Mouse (Mus musculus) kidney, adult 2 months (tissue): ENCODE measurements around the gene Acsbg1. TPM values are rescaled to one million over a fixed set of nuclear protein-coding genes. Genes with fewer than 3 reads are reported as not detected.
"Not testable (repeated sequence)": the region's sequence is repeated elsewhere in the genome, so short reads cannot be mapped to it uniquely, and the experiment has no call there.

Source experiments
- DNase-seq: peaks from one replicate; pipeline ENCODE4 v3.0.0; 2021
- H3K27ac ChIP-seq: fragments of 200-500 bp; 2 replicates; pipeline ENCODE4 v1.5.1; 2012; ENCODE audit warnings: low read depth, low read length, control low read depth, inconsistent platforms; ENCODE audit not compliant: insufficient read depth
- H3K27me3 ChIP-seq: fragments of 200-500 bp; replicated peaks from 2 replicates; pipeline ENCODE4 v1.6.1; 2012; ENCODE audit warnings: mild to moderate bottlenecking, moderate library complexity, low read length, inconsistent platforms; ENCODE audit not compliant: control insufficient read depth, insufficient read depth
- H3K36me3 ChIP-seq: fragments of 200-500 bp; 2 replicates; pipeline ENCODE4 v1.6.1; 2012; ENCODE audit warnings: mild to moderate bottlenecking, moderate library complexity, low read length, inconsistent platforms; ENCODE audit not compliant: control insufficient read depth, insufficient read depth
- H3K4me1 ChIP-seq: fragments of 200-500 bp; 2 replicates; pipeline ENCODE4 v1.6.1; 2011; ENCODE audit warnings: low read length; ENCODE audit not compliant: control insufficient read depth, insufficient read depth
- H3K4me3 ChIP-seq: fragments of 200-500 bp; 2 replicates; pipeline ENCODE4 v1.5.1; 2011; ENCODE audit warnings: mild to moderate bottlenecking, low read depth, low read length, control low read depth; ENCODE audit not compliant: insufficient read depth
- CTCF ChIP-seq: fragments of 200-500 bp; conservative IDR thresholded peaks from 2 replicates; pipeline ENCODE4 v1.5.1; 2011; ENCODE audit warnings: low read depth, mild to moderate bottlenecking, control low read depth, low read length, moderate library complexity, mixed read lengths; ENCODE audit not compliant: insufficient read depth, insufficient read length
- POLR2A ChIP-seq: fragments of 200-500 bp; IDR thresholded peaks from one replicate; pipeline ENCODE4 v1.6.1; 2011; ENCODE audit warnings: low read depth, low read length, control low read depth
- WGBS: fragments of 180-500 bp; shearing (Covaris S2); methylation state at CpG from one replicate; pipeline ENCODE4 v1.1.7; 2018; 5-methylcytosine and 5-hydroxymethylcytosine counted together
- polyA plus RNA-seq: library from polyadenylated mRNA; depleted of rRNA; stranded (reverse); fragments of >200 nt; gene quantifications from 2 replicates; pipeline ENCODE4 v1.2.3, GENCODE M21; 2012

The Acsbg1 gene
- polyA plus RNA-seq, 1 experiment, result 1.1 TPM

GRCm38 (mm10) chr9:54612781-54613191 lies 48.9 kb downstream of the Acsbg1 start:
- H3K4me3 ChIP-seq, result no peak overlapping the region
- no peak overlapping the region for H3K27ac ChIP-seq
- DNase-seq, result no peak
- TF ChIP-seq POLR2A, result no peak
- TF ChIP-seq CTCF, result no peak
- H3K27me3 ChIP-seq, result no peaks in the 10 kb centered on the region
- WGBS, result 80% methylated on average over 5 of the region's 5 CpGs
- no peaks in the 10 kb centered on the region for H3K4me1 ChIP-seq
- no peaks in the 10 kb centered on the region for H3K36me3 ChIP-seq

DNA sequence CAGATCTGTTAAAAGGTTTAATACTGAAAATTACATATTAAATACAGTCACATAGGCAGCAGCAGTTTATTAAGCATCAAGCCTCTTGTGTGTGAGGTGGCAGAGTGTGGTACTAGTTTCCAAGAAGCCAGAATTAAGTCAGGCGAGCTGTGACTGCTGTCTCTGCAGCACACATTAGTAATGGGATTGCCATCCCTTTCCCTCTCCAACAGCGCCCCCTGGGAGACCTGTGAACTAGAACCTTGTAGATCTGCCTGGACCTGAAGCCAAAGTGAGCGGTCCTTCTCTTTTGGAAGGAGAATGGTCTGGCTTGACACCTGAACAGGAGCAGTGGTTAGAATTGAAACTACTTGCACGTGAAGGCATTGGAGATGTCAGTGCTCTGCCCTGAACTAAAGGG lies 56.8 kb downstream of the Acsbg1 start:
- 61% methylated on average over 4 of the region's 4 CpGs for WGBS
- no peak overlapping the region for H3K27ac ChIP-seq
- no peak overlapping the region for H3K4me3 ChIP-seq
- H3K27me3 ChIP-seq, result no peaks in the 10 kb centered on the region
- no peak for TF ChIP-seq POLR2A
- TF ChIP-seq CTCF, result peak; percentile 72
- peak; percentile 51 for DNase-seq
- H3K36me3 ChIP-seq, result peaks cover 6% of the 10 kb centered on the region
- no peaks in the 10 kb centered on the region for H3K4me1 ChIP-seq

DNA sequence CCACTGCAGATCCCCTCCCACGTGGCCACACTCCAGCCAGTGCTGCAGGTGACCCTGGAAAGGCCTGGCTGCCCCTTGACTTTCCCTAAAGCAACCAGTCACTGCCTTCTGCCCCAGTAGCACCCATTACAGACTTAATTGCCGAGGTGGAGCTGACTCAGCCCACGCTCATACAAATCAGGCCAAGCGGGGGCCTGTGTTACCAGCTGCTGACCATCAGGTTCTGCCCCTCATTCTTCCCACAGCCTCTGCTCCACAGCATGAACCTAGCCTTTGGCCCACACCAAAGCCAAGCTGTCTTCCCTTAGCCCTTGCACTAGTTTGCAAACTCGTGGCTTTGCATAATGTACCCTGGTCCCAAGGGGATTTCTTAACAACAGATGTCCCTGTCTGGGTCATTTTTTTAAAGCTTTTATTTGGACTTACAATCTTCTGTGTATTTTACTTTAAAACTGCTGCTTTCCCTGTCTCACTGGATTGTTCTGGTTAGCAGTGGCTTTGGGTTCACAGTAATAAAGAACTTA lies 57.5 kb downstream of the Acsbg1 start:
- 68% methylated on average over 5 of the region's 5 CpGs for WGBS
- Histone ChIP-seq H3K4me1 (no peaks in the 10 kb centered on the region), H3K27me3 (no peaks in the 10 kb centered on the region), H3K36me3 (peaks cover 6% of the 10 kb centered on the region), H3K27ac (no peak overlapping the region), H3K4me3 (no peak overlapping the region)
- DNase-seq, result peak; percentile 17
- TF ChIP-seq CTCF, result no peak
- no peak for TF ChIP-seq POLR2A

- 91% methylated on average over 7 of the region's 7 CpGs for WGBS
- Histone ChIP-seq H3K36me3 (peaks cover 6% of the 10 kb centered on the region), H3K4me1 (no peaks in the 10 kb centered on the region), H3K4me3 (no peak overlapping the region), H3K27ac (no peak overlapping the region), H3K27me3 (no peaks in the 10 kb centered on the region)
- TF ChIP-seq POLR2A (no peak), CTCF (no peak)
- DNase-seq, result no peak
Measured at GRCm38 (mm10) chr9:54602916-54603315, 58.8 kb downstream of the Acsbg1 start.

- H3K36me3 ChIP-seq, result peaks cover 6% of the 10 kb centered on the region
- no peak for DNase-seq
- no peaks in the 10 kb centered on the region for H3K4me1 ChIP-seq
- no peak overlapping the region for H3K4me3 ChIP-seq
- H3K27ac ChIP-seq, result no peak overlapping the region
- WGBS, result 95% methylated on average over 2 of the region's 2 CpGs
- no peak for TF ChIP-seq CTCF
- TF ChIP-seq POLR2A, result no peak
- H3K27me3 ChIP-seq, result no peaks in the 10 kb centered on the region
Measured at GRCm38 (mm10) chr9:54602386-54602785, 59.3 kb downstream of the Acsbg1 start.

GRCm38 (mm10) chr9:54596752-54597465 lies 64.8 kb downstream of the Acsbg1 start:
- WGBS, result 91% methylated on average over 15 of the region's 15 CpGs
- TF ChIP-seq POLR2A (no peak), CTCF (no peak)
- DNase-seq, result no peak
- Histone ChIP-seq H3K4me1 (no peaks in the 10 kb centered on the region), H3K27ac (no peak overlapping the region), H3K36me3 (peaks cover 17% of the 10 kb centered on the region), H3K27me3 (no peaks in the 10 kb centered on the region), H3K4me3 (no peak overlapping the region)

DNA sequence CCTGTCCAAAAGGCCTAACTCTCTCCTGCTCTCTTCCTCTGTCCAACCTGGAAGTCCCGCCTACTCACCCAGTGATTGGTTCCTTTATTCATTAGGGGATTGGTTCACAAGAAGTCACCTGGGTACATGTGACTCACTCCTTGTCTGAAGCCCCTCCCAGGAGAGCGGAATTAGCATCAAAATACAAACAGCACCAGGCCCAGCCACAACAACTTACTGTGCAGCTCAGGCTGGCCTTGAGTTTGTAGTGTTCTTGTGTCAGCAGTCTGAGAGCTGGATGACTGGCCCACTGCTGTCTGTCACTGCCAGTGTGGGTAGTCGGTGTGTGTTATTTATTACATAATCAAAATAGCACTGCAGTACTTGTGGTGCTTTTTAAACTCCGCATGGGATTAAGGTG lies 68.0 kb downstream of the Acsbg1 start:
- not testable (repeated sequence) for H3K4me1 ChIP-seq

More for the DNA sequence above, 68.0 kb downstream of the Acsbg1 start:
- H3K4me3 ChIP-seq, DNase-seq, H3K27ac ChIP-seq, H3K27me3 ChIP-seq: not testable (repeated sequence)
- peaks cover 11% of the 10 kb centered on the region for H3K36me3 ChIP-seq
- 79% methylated on average over 4 of the region's 4 CpGs for WGBS
